Mouse (Mus musculus) 3T3-L1 (cell line): ENCODE measurements around the gene Fibcd1.

Source experiments
- DNase-seq: peaks from one replicate; pipeline ENCODE4 v3.0.0-alpha.2; 2015; ENCODE audit warnings: low read depth, low spot score

The Fibcd1 gene

GRCm38 (mm10) chr2:31858500-31858899, 12.7 kb upstream of the Fibcd1 start:
- DNase-seq, result no peak

- DNase-seq, result no peak
These were observed 11.4 kb upstream of the Fibcd1 start for GRCm38 (mm10) chr2:31857180-31857579.

- peak; percentile 30 for DNase-seq
These were observed 10.2 kb upstream of the Fibcd1 start for GRCm38 (mm10) chr2:31855991-31856390.

- peak; percentile 91 for DNase-seq
These were observed 4.3 kb upstream of the Fibcd1 start for GRCm38 (mm10) chr2:31850141-31850540.

GRCm38 (mm10) chr2:31847908-31848307, 2.1 kb upstream of the Fibcd1 start:
- no peak for DNase-seq

GRCm38 (mm10) chr2:31846692-31847660, 1.2 kb upstream of the Fibcd1 start:
- DNase-seq, result no peak

GRCm38 (mm10) chr2:31845512-31845895, 301 bp downstream of the Fibcd1 start:
- no peak for DNase-seq

GRCm38 (mm10) chr2:31844729-31845136, 1.1 kb downstream of the Fibcd1 start:
- no peak for DNase-seq

GRCm38 (mm10) chr2:31838868-31839267, 6.9 kb downstream of the Fibcd1 start:
- no peak for DNase-seq

GRCm38 (mm10) chr2:31836985-31837384, 8.8 kb downstream of the Fibcd1 start:
- peak; percentile 54 for DNase-seq

- no peak for DNase-seq
These were observed 9.7 kb downstream of the Fibcd1 start for GRCm38 (mm10) chr2:31836091-31836490.

GRCm38 (mm10) chr2:31828311-31828825, 17.4 kb downstream of the Fibcd1 start:
- no peak for DNase-seq

GRCm38 (mm10) chr2:31827877-31828276, 17.9 kb downstream of the Fibcd1 start:
- DNase-seq, result no peak

GRCm38 (mm10) chr2:31826094-31827085, 19.4 kb downstream of the Fibcd1 start:
- DNase-seq, result no peak

- no peak for DNase-seq
These were observed 20.3 kb downstream of the Fibcd1 start for GRCm38 (mm10) chr2:31825469-31825911.

GRCm38 (mm10) chr2:31823933-31824730, 21.7 kb downstream of the Fibcd1 start:
- no peak for DNase-seq

GRCm38 (mm10) chr2:31822524-31823371, 23.1 kb downstream of the Fibcd1 start:
- DNase-seq, result peak; percentile 31

- peak; percentile 81 for DNase-seq
These were observed 30.4 kb downstream of the Fibcd1 start for GRCm38 (mm10) chr2:31815367-31815766.

GRCm38 (mm10) chr2:31814699-31815098, 31.1 kb downstream of the Fibcd1 start:
- DNase-seq, result no peak

- no peak for DNase-seq
These were observed 32.2 kb downstream of the Fibcd1 start for GRCm38 (mm10) chr2:31813641-31814040.
